Mouse (Mus musculus): ENCODE data around the gene Gm29427. TPM values are rescaled to one million over a fixed set of nuclear protein-coding genes. Genes with fewer than 3 reads are reported as not detected.

The Gm29427 gene
- polyA plus RNA-seq, 1 experiment: not detected

DNA sequence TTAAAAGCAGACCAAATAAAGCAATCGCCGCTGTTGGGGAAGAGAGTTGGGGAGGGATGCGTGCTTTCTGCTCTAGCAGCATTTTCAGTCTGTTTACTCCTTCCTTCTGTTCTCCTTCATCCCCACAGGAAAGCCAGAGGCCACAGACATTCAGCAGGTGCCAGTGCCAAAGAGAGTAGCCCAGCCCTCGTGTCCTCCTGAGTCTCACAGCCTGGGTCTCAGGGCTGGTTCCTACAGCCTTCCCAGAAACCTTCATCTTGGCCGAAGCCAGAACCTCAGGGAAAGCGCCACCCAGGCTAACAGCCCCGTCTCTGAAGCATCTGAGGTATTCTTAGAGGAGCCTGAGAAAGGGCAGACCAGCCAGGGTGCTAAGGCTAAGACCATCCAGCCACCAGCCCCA is 26.6 kb upstream of the Gm29427 start:
- no peak overlapping the region for H3K27ac ChIP-seq (ENCODE audit: insufficient read depth, low read depth, low read length)
- H3K4me3 ChIP-seq (ENCODE audit: insufficient read depth, low read length): no peak overlapping the region
- TF ChIP-seq POLR2A (IDR thresholded peaks at IDR 0.05; ENCODE audit: borderline replicate concordance, low read depth, low read length) (no peak), CTCF (IDR thresholded peaks at IDR 0.05; ENCODE audit: low read depth, low read length) (no peak)
- no peaks in the 10 kb centered on the region; the same call in 1 of the 2 replicates for H3K4me1 ChIP-seq (ENCODE audit: control insufficient read depth, insufficient read depth, low read length)

DNA sequence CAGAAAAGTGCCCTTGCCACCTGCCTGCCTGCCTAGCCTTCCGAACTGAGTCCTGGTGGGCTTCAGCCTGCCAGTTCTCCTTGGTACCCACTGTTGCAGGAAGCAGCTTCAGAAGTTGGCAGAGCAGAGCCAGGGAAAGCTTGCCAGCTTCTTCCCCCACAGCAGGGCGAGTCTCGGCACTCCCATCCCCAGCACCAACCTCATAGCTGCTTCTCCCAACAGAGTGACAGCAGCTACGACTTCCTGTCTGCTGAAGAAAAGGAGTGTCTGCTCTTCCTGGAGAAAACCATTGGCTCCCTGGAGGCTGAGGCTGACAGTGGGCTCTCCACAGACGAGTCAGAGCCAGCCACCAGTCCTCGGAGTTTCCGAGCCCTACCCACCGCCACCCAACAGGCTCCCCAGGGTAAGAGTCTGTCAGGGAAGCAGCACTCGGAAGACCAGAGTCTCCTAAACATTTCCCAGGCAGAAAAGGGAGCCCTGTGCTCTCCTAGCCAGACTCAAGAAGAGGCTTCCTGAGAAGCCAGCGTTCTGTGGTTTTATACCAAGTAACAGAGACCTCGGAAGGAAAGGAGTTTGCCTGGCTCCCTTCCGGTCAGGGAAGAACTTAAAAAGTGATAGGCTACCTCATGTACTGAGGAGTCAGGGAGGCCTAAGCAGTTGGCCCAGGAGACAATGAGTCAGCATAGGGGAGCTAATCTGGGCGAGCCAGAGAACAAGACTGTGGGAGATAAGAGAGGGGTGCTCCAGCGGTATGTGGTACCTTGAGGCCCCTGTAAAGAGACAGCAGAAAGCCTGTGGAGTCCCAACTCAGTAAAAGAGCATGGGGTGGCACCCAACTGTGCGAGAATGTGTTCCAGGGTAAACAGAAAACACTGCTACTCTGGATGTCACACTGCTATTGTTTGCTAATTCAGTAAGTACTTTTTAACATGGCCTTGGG is 25.5 kb upstream of the Gm29427 start:
- H3K4me1 ChIP-seq (ENCODE audit: control insufficient read depth, insufficient read depth, low read length): no peaks in the 10 kb centered on the region; the same call in 1 of the 2 replicates
- H3K27ac ChIP-seq (ENCODE audit: insufficient read depth, low read depth, low read length): no peak overlapping the region
- TF ChIP-seq POLR2A (IDR thresholded peaks at IDR 0.05; ENCODE audit: borderline replicate concordance, low read depth, low read length) (no peak), CTCF (IDR thresholded peaks at IDR 0.05; ENCODE audit: low read depth, low read length) (no peak)
- no peak overlapping the region for H3K4me3 ChIP-seq (ENCODE audit: insufficient read depth, low read length)

DNA sequence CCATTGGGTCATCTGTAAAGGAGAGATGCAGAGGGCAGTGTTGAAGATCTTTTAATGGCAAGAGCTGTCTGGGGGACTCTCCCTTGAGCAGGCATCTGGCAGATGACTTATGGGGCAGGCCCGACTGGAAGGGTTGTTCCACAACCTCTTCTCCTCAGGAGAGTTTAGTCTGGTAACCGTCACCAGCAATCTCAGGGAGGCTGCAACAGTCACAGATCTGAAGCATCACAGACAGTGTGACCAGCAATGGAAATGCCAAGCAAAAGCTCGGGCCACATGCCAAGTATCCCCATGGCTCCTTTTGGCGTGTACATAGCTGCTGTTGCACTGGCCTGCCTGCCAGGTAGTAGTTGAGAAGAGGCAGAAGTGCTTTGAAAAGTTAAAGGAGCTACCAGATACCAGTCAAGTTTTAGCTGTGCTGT is 24.6 kb upstream of the Gm29427 start:
- no peak for TF ChIP-seq CTCF (IDR thresholded peaks at IDR 0.05; ENCODE audit: low read depth, low read length)
- no peak for TF ChIP-seq POLR2A (IDR thresholded peaks at IDR 0.05; ENCODE audit: borderline replicate concordance, low read depth, low read length)
- H3K27ac ChIP-seq (ENCODE audit: insufficient read depth, low read depth, low read length): no peak overlapping the region
- H3K4me1 ChIP-seq (ENCODE audit: control insufficient read depth, insufficient read depth, low read length): no peaks in the 10 kb centered on the region; the same call in 1 of the 2 replicates
- no peak overlapping the region for H3K4me3 ChIP-seq (ENCODE audit: insufficient read depth, low read length)

DNA sequence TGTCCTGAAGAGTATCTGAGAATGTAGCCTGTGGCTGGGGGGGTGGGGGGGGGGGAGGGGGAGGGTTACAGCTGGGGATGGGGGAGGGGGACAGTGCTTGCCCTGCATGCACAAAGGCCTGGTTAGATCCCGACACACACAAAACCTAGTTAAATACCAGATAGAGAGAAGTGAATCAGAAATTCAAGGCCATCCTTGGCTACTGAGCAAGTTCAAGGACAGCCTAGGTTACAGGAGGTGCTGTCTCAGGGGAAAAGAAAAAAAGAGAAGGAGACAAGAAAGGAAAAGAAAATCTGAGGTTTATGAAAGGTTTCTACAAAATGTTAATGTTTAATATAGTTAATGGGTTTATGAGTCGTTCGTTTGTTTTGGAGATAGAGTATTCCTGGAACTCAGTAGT is 24.0 kb upstream of the Gm29427 start:
- TF ChIP-seq POLR2A (IDR thresholded peaks at IDR 0.05; ENCODE audit: borderline replicate concordance, low read depth, low read length): no peak
- no peak for TF ChIP-seq CTCF (IDR thresholded peaks at IDR 0.05; ENCODE audit: low read depth, low read length)
- Histone ChIP-seq H3K4me3 (ENCODE audit: insufficient read depth, low read length) (no peak overlapping the region), H3K4me1 (ENCODE audit: control insufficient read depth, insufficient read depth, low read length) (no peaks in the 10 kb centered on the region; the same call in 1 of the 2 replicates), H3K27ac (ENCODE audit: insufficient read depth, low read depth, low read length) (no peak overlapping the region)

DNA sequence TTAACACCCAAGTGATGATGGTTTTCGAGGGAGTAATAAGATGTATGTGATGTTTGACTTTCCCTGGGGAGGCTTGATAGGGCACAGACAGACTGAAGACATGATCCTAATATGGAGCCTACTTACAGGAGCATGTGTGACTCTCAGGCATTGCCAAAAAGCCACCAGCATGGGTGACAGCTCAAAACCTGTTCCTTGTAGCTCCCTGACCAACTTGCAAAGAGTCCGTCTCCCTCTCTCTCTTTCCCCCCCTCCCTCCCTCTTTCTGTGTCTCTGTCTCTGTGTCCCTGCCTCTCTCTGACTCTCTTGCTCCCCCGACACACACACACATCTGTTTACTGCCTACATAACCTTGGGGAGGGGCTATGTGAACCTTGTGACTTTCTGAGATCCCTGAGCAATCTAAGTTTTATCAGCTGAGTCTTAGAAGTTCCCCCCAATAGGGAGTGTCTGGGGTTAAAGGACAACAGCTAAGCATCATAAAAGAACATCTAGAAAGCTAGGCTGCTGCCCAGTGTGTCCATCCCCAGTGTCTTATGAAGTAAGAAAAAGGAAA is 23.0 kb upstream of the Gm29427 start:
- no peaks in the 10 kb centered on the region; the same call in 1 of the 2 replicates for H3K4me1 ChIP-seq (ENCODE audit: control insufficient read depth, insufficient read depth, low read length)
- H3K27ac ChIP-seq (ENCODE audit: insufficient read depth, low read depth, low read length): no peak overlapping the region
- no peak overlapping the region for H3K4me3 ChIP-seq (ENCODE audit: insufficient read depth, low read length)
- TF ChIP-seq CTCF (IDR thresholded peaks at IDR 0.05; ENCODE audit: low read depth, low read length) (no peak), POLR2A (IDR thresholded peaks at IDR 0.05; ENCODE audit: borderline replicate concordance, low read depth, low read length) (no peak)

DNA sequence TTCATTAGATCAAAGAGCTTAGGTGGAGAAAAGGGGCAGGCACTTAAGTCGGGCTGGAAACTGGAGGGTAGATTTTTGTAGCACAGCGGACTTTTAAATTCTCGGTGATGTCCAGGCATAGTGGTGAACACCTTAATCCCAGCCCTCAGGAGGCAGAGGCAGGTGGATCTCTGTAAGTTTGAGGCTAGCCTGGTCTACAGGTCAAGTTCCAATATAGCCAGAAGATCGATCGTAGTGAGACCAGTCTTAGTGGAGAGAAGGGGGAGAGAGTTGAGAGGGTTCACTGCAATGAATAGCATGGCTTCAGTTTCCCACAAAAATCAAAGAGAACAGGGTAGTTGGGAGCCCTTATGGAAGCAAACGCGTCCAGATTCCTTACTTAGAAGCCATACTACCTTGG is 22.3 kb upstream of the Gm29427 start:
- TF ChIP-seq CTCF (IDR thresholded peaks at IDR 0.05; ENCODE audit: low read depth, low read length) (no peak), POLR2A (IDR thresholded peaks at IDR 0.05; ENCODE audit: borderline replicate concordance, low read depth, low read length) (no peak)
- no peak overlapping the region for H3K27ac ChIP-seq (ENCODE audit: insufficient read depth, low read depth, low read length)
- no peak overlapping the region for H3K4me3 ChIP-seq (ENCODE audit: insufficient read depth, low read length)
- no peaks in the 10 kb centered on the region; the same call in 1 of the 2 replicates for H3K4me1 ChIP-seq (ENCODE audit: control insufficient read depth, insufficient read depth, low read length)

DNA sequence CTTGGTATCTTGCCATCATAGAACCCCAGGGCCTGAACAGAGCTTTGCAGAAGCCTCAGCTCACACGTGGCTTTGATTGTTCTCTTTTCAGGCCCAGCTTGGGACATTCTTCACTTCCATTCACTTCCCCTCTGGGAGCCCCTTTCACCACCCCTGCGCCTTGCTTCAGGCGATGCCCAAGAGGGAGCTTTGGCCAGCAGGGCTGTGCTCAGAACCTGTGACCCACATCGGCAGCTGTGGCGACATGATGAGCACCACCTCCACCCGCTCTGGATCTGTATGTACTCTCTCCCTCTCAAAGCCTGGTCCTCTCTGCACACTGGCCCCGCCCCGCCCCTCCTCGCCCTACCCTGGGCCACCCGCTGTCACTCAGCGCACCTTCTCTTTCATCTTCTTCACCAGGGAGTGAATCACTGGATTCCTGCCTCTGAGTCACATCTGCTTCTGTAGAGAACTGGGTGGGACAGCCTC is 21.8 kb upstream of the Gm29427 start:
- Histone ChIP-seq H3K4me3 (ENCODE audit: insufficient read depth, low read length) (no peak overlapping the region), H3K27ac (ENCODE audit: insufficient read depth, low read depth, low read length) (no peak overlapping the region), H3K4me1 (ENCODE audit: control insufficient read depth, insufficient read depth, low read length) (no peaks in the 10 kb centered on the region; the same call in 1 of the 2 replicates)
- no peak for TF ChIP-seq POLR2A (IDR thresholded peaks at IDR 0.05; ENCODE audit: borderline replicate concordance, low read depth, low read length)
- no peak for TF ChIP-seq CTCF (IDR thresholded peaks at IDR 0.05; ENCODE audit: low read depth, low read length)

DNA sequence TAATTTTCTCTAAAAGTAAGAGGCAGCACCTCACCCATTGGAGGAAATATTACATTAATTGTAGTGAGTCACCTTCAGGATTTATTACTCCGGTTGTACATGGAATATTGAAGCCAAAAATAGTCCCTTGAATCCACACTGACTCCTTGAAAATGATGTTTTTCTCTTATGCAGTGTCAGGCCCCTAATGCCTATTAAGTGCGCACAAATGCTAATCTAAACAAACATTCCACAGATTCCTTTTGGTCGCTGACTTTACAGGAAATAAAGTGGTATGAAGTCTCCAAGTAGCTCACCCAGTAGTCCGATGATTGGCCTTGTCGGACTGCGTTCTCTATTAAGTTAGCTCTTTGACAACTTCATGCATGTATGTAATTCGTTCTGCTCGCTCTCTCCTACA is 19.3 kb upstream of the Gm29427 start:
- no peaks in the 10 kb centered on the region for H3K4me1 ChIP-seq (ENCODE audit: control insufficient read depth, insufficient read depth, low read length)
- no peak overlapping the region for H3K27ac ChIP-seq (ENCODE audit: insufficient read depth, low read depth, low read length)
- TF ChIP-seq CTCF (IDR thresholded peaks at IDR 0.05; ENCODE audit: low read depth, low read length) (no peak), POLR2A (IDR thresholded peaks at IDR 0.05; ENCODE audit: borderline replicate concordance, low read depth, low read length) (no peak)
- H3K4me3 ChIP-seq (ENCODE audit: insufficient read depth, low read length): no peak overlapping the region

DNA sequence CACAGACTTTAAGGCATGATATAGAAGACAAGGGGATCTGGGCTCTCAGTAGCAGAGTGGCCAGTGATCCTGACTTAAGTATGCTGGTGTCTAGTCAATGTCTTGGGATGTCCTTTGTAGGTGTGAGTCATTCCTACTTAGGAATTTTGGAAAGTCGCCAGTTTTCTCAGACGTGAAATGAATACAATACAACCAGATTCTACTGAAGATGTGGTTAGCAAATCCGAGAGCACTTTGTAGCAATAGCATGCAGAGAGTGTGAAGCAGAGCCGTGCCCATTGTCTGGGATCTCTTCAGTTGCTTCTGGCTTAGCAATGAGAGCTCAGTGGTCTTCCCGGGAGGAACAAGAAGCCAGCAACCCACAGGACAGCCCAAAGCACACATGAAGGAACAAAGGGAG is 18.9 kb upstream of the Gm29427 start:
- no peak overlapping the region for H3K27ac ChIP-seq (ENCODE audit: insufficient read depth, low read depth, low read length)
- H3K4me3 ChIP-seq (ENCODE audit: insufficient read depth, low read length): no peak overlapping the region
- TF ChIP-seq POLR2A (IDR thresholded peaks at IDR 0.05; ENCODE audit: borderline replicate concordance, low read depth, low read length) (no peak), CTCF (IDR thresholded peaks at IDR 0.05; ENCODE audit: low read depth, low read length) (no peak)
- no peaks in the 10 kb centered on the region for H3K4me1 ChIP-seq (ENCODE audit: control insufficient read depth, insufficient read depth, low read length)

DNA sequence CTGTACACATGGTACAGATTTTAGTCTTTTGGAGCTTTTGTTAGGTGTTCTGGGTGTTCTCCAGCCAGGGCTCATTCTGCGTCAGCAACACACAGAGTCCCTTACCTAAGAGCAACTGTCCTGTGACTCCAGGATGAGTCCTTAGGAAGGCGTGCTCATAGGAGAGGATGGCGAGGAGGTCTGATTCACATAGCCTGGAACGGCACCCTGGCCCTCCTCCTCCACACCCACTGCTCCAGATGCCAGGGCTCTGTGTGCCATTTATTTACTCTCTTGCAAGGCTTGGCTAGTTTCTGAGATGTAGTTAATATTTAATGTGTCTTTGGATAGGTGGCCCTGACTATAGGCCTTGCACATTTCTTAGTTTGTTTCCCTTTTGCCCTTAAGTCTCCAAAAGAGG is 18.1 kb upstream of the Gm29427 start:
- TF ChIP-seq POLR2A (IDR thresholded peaks at IDR 0.05; ENCODE audit: borderline replicate concordance, low read depth, low read length) (no peak), CTCF (IDR thresholded peaks at IDR 0.05; ENCODE audit: low read depth, low read length) (no peak)
- Histone ChIP-seq H3K4me1 (ENCODE audit: control insufficient read depth, insufficient read depth, low read length) (no peaks in the 10 kb centered on the region), H3K27ac (ENCODE audit: insufficient read depth, low read depth, low read length) (no peak overlapping the region), H3K4me3 (ENCODE audit: insufficient read depth, low read length) (no peak overlapping the region)

Measured in bone marrow macrophage, adult 2 months (primary cell).